Mouse (Mus musculus): ENCODE data around the gene Ubqln4. TPM values are rescaled to one million over a fixed set of nuclear protein-coding genes. Genes with fewer than 3 reads are reported as not detected.
"Not testable (repeated sequence)": the region's sequence is repeated elsewhere in the genome, so short reads cannot be mapped to it uniquely, and the experiment has no call there.

Ubqln4 gene
- polyA plus RNA-seq, 1 experiment from 2014 or later = 62.6 TPM

GRCm38 (mm10) chr3:88590246-88590645 lies 36.7 kb downstream of the Ubqln4 start:
- Histone ChIP-seq H3K4me3 (replicated peaks) (no peak overlapping the region), H3K4me1 (replicated peaks) (peaks cover 13% of the 10 kb centered on the region), H3K27me3 (no peaks in the 10 kb centered on the region), H3K27ac (peak overlapping the region; percentile 78), H3K9me3 (no peaks in the 10 kb centered on the region), H3K36me3 (peaks cover 38% of the 10 kb centered on the region), H3K4me2 (no peak overlapping the region), H3K9ac (replicated peaks) (no peak overlapping the region; the same call in 1 of the 2 replicates)
- WGBS = 32% methylated on average over 5 of the region's 5 CpGs
- no peak for ATAC-seq (ENCODE audit: insufficient number of reproducible peaks, insufficient read depth, low FRiP score, low TSS enrichment, low read depth)

- Histone ChIP-seq H3K4me3 (replicated peaks) (no peak overlapping the region), H3K36me3 (peaks cover 30% of the 10 kb centered on the region), H3K9ac (replicated peaks) (no peak overlapping the region), H3K9me3 (no peaks in the 10 kb centered on the region), H3K4me2 (no peak overlapping the region; the same call in 1 of the 2 replicates), H3K27me3 (no peaks in the 10 kb centered on the region), H3K4me1 (replicated peaks) (peaks cover 13% of the 10 kb centered on the region), H3K27ac (no peak overlapping the region)
- no peak for ATAC-seq (ENCODE audit: insufficient number of reproducible peaks, insufficient read depth, low FRiP score, low TSS enrichment, low read depth)
- WGBS = 56% methylated on average over 3 of the region's 3 CpGs
These were observed 37.5 kb downstream of the Ubqln4 start for GRCm38 (mm10) chr3:88591044-88591443.

DNA sequence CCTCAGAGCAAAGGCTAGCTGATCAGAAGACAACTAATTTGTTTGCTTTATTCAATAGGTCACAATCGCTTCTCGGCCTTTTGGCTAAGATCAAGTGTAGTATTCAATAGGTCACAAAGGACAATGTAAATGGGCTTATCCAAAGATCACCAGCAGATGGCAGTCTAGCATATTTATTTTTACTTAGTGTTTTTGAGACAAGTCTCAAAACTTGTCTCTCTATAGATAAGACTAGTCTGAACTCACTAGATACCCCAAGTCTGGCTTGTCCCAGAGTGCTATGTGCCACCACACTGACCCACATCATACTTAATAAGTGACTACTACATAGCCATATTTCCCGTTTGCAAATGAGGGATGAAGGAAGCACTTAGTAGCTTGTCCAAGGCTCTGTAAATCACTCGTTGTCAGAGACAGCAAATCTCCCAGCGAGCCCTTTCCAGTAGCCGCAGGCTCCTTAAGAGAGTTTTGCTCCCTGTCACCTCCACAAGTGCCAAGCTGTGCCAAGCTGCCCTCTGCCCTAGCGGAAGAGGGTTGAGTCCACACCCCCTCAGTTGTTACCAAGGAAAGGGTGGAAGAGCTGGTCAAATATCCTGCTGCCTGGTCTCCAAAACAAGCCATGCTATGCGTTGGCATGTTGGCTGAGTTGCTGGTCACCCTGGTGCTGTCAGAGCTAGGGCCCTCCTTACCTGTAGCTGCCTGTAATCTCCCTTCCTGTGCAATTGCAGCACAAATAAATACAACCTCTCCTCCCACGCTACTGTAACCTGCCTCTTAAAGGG lies 38.6 kb downstream of the Ubqln4 start:
- 41% methylated on average over 9 of the region's 9 CpGs for WGBS
- H3K4me1 ChIP-seq (replicated peaks) = peaks cover 13% of the 10 kb centered on the region
- no peaks in the 10 kb centered on the region for H3K27me3 ChIP-seq
- H3K4me3 ChIP-seq (replicated peaks) = no peak overlapping the region
- H3K9me3 ChIP-seq = no peaks in the 10 kb centered on the region
- peaks cover 19% of the 10 kb centered on the region for H3K36me3 ChIP-seq
- H3K4me2 ChIP-seq = no peak overlapping the region
- H3K27ac ChIP-seq = no peak overlapping the region; the same call in 1 of the 2 replicates
- ATAC-seq (ENCODE audit: insufficient number of reproducible peaks, insufficient read depth, low FRiP score, low TSS enrichment, low read depth) = no peak
- H3K9ac ChIP-seq (replicated peaks) = no peak overlapping the region

GRCm38 (mm10) chr3:88592942-88593576 lies 39.5 kb downstream of the Ubqln4 start:
- H3K4me1 ChIP-seq (replicated peaks) = peaks cover 13% of the 10 kb centered on the region
- H3K36me3 ChIP-seq = peaks cover 9% of the 10 kb centered on the region
- WGBS = 71% methylated on average over 10 of the region's 10 CpGs
- no peak overlapping the region for H3K4me3 ChIP-seq (replicated peaks)
- no peaks in the 10 kb centered on the region for H3K9me3 ChIP-seq
- no peak overlapping the region for H3K4me2 ChIP-seq
- no peaks in the 10 kb centered on the region for H3K27me3 ChIP-seq
- ATAC-seq (ENCODE audit: insufficient number of reproducible peaks, insufficient read depth, low FRiP score, low TSS enrichment, low read depth) = no peak
- H3K27ac ChIP-seq = no peak overlapping the region
- no peak overlapping the region for H3K9ac ChIP-seq (replicated peaks)

DNA sequence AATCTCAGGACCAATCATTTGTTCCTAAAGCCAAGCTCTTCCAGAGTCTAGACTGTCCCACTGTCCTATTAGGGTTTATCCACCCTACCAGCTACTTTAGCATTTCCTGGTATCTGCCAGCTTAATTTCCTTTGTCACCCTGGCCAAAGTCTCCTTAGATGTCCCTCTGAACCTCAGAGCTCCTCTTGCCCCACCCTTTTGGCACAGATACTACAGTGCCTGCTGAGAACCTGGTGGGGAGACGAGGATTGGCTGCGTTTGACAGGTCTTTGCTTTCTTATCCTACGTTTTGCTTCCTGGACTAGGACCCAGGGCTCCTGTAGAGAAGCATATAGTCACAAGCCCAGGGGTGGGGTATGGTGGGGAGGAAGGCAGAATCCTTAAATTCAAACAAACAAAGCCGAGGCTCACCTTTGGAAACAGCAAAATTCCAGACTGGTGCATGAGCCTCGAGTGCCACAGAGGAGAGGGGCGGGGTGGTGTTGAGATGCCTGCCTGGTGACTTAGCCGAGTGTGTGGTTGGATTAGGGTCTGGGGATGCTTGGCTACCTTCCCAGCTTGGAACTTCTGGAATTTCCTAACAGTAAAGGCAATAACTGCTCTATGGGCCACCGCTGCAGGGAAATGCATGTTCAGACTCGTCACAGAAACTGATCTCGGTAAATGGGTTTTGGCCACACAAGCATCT lies 40.5 kb downstream of the Ubqln4 start:
- Histone ChIP-seq H3K4me2 (no peak overlapping the region), H3K27me3 (no peaks in the 10 kb centered on the region), H3K36me3 (no peaks in the 10 kb centered on the region), H3K4me1 (replicated peaks) (peaks cover 13% of the 10 kb centered on the region), H3K4me3 (replicated peaks) (no peak overlapping the region), H3K9me3 (no peaks in the 10 kb centered on the region), H3K27ac (peak overlapping the region; percentile 32; the same call in 1 of the 2 replicates), H3K9ac (replicated peaks) (no peak overlapping the region)
- ATAC-seq (ENCODE audit: insufficient number of reproducible peaks, insufficient read depth, low FRiP score, low TSS enrichment, low read depth) = no peak
- 49% methylated on average over 10 of the region's 10 CpGs for WGBS

DNA sequence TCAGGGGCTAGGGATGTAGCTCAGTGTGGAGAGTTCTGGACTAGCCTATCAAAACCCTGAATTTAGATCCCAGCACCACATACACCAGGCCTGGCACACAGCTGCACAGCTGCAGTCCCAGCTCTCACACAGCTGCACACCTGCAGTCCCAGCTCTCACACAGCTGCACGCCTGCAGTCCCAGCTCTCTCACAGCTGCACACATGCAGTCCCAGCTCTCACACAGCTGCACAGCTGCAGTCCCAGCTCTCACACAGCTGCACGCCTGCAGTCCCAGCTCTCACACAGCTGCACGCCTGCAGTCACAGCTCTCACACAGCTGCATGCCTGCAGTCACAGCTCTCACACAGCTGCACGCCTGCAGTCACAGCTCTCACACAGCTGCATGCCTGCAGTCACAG lies 43.0 kb downstream of the Ubqln4 start:
- H3K4me1 ChIP-seq (replicated peaks); H3K36me3 ChIP-seq; ATAC-seq (ENCODE audit: insufficient number of reproducible peaks, insufficient read depth, low FRiP score, low TSS enrichment, low read depth); H3K4me3 ChIP-seq (replicated peaks); H3K9ac ChIP-seq (replicated peaks); H3K27ac ChIP-seq; H3K4me2 ChIP-seq; H3K9me3 ChIP-seq; H3K27me3 ChIP-seq: not testable (repeated sequence)
- WGBS = 69% methylated on average over 4 of the region's 4 CpGs

- 82% methylated on average over 4 of the region's 4 CpGs for WGBS
- ATAC-seq (ENCODE audit: insufficient number of reproducible peaks, insufficient read depth, low FRiP score, low TSS enrichment, low read depth) = no peak
These were observed 48.9 kb downstream of the Ubqln4 start for GRCm38 (mm10) chr3:88602466-88602865.

DNA sequence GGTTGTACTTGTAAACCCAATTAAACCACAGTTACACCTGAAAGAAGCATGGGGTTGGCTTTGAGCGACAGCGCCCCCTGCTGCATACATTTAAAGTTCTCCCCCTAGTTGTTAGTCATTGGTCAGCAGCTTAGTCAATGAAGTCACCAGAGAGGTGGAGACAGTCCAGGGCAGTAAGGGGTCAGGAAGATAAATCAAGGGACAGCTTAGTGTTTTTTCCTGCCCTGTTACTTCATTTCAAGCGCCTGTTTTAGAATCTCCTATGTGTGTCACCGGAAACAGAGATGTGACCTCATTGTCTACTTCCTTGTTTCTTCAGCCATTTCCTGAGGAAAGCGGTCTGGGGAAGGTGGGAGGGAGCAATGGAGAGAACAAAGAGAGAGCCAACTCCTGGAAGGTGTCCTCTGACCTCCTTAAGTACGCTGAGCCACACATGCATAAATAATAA lies 50.2 kb downstream of the Ubqln4 start:
- peaks cover 13% of the 10 kb centered on the region for H3K4me1 ChIP-seq (replicated peaks)
- 20% methylated on average over 6 of the region's 6 CpGs for WGBS
- H3K27me3 ChIP-seq = no peaks in the 10 kb centered on the region
- H3K27ac ChIP-seq = no peak overlapping the region
- no peaks in the 10 kb centered on the region for H3K36me3 ChIP-seq
- no peak overlapping the region for H3K4me3 ChIP-seq (replicated peaks)
- no peak overlapping the region for H3K4me2 ChIP-seq
- H3K9me3 ChIP-seq = no peaks in the 10 kb centered on the region
- no peak for ATAC-seq (ENCODE audit: insufficient number of reproducible peaks, insufficient read depth, low FRiP score, low TSS enrichment, low read depth)
- no peak overlapping the region for H3K9ac ChIP-seq (replicated peaks)

More at GRCm38 (mm10) chr3:88602466-88602865, 48.9 kb downstream of the Ubqln4 start:
- Histone ChIP-seq H3K4me3 (replicated peaks) (no peak overlapping the region), H3K27me3 (no peaks in the 10 kb centered on the region), H3K36me3 (no peaks in the 10 kb centered on the region), H3K4me1 (replicated peaks) (peaks cover 8% of the 10 kb centered on the region), H3K27ac (no peak overlapping the region), H3K9me3 (no peaks in the 10 kb centered on the region), H3K4me2 (no peak overlapping the region), H3K9ac (replicated peaks) (no peak overlapping the region)

- H3K27me3 ChIP-seq = no peaks in the 10 kb centered on the region
- no peak overlapping the region for H3K4me2 ChIP-seq
- 90% methylated on average over 7 of the region's 7 CpGs for WGBS
- no peaks in the 10 kb centered on the region for H3K9me3 ChIP-seq
- peaks cover 13% of the 10 kb centered on the region for H3K4me1 ChIP-seq (replicated peaks)
- H3K36me3 ChIP-seq = no peaks in the 10 kb centered on the region
- no peak overlapping the region for H3K27ac ChIP-seq
- ATAC-seq (ENCODE audit: insufficient number of reproducible peaks, insufficient read depth, low FRiP score, low TSS enrichment, low read depth) = no peak
- H3K9ac ChIP-seq (replicated peaks) = no peak overlapping the region
- no peak overlapping the region for H3K4me3 ChIP-seq (replicated peaks)
These were observed 51.3 kb downstream of the Ubqln4 start for GRCm38 (mm10) chr3:88604863-88605262.

DNA sequence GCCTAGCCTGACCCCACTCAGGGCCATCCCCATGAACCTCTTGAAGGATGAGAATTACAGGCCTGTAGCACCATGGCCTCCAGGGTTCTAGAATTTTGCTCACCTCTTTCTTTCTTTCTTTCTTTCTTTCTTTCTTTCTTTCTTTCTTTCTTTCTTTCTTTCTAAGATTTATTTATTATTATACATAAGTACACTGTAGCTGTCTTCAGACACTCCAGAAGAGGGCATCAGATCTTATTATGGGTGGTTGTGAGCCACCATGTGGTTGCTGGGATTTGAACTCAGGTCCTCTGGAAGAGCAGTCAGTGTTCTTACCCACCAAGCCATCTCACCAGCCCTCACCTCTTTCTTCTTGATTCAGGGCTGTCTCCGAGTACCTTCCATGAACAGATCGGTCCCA lies 52.1 kb downstream of the Ubqln4 start, which contains the start of gene Arhgef2:
Gene Arhgef2 (plus strand): TSS at position 301 of the 400 bp plus-strand sequence.
- not testable (repeated sequence) for H3K36me3 ChIP-seq; H3K27ac ChIP-seq; ATAC-seq (ENCODE audit: insufficient number of reproducible peaks, insufficient read depth, low FRiP score, low TSS enrichment, low read depth); H3K27me3 ChIP-seq; H3K9me3 ChIP-seq; H3K4me3 ChIP-seq (replicated peaks); H3K9ac ChIP-seq (replicated peaks)
- WGBS = 90% methylated on average over 2 of the region's 2 CpGs
- peak within 1 kb of the TSS; percentile 65 for H3K4me2 ChIP-seq
- peaks cover 13% of the 10 kb centered on the region for H3K4me1 ChIP-seq (replicated peaks)
